Mouse (Mus musculus) right cerebral cortex, postnatal 36 days (tissue): ENCODE measurements around the gene Rgs3.
"Not testable (repeated sequence)": the region's sequence is repeated elsewhere in the genome, so short reads cannot be mapped to it uniquely, and the experiment has no call there.

Experiments
- DNase-seq, 2 experiments: peaks; one replicate each; pipeline ENCODE4 v3.0.0; 2022; ENCODE audit warnings: low spot score in 2 of 2, mixed read lengths in 1 of 2

Rgs3 gene

DNA sequence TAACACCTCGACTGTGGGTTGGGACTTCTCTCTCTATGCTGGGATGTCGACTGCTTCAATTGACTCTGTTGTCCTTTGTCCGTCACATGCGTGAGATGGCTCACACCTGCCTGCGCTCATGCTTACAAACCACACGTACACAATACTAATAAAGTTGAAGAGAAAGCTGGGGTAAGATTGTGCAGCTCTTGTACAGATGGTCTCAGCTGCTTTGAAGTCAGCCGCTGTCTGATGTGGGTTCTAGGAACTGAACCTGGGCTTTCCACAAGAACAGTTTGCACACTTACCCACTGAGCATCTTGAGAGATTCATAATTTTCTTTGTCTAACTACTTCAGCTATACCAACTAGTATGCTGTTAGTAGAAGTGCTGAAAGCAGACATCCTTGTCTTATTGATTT is 7.7 kb upstream of the Rgs3 start:
- no peak for DNase-seq

- no peak for DNase-seq
Measured at GRCm38 (mm10) chr4:62557436-62557835, 2.2 kb upstream of the Rgs3 start.

DNA sequence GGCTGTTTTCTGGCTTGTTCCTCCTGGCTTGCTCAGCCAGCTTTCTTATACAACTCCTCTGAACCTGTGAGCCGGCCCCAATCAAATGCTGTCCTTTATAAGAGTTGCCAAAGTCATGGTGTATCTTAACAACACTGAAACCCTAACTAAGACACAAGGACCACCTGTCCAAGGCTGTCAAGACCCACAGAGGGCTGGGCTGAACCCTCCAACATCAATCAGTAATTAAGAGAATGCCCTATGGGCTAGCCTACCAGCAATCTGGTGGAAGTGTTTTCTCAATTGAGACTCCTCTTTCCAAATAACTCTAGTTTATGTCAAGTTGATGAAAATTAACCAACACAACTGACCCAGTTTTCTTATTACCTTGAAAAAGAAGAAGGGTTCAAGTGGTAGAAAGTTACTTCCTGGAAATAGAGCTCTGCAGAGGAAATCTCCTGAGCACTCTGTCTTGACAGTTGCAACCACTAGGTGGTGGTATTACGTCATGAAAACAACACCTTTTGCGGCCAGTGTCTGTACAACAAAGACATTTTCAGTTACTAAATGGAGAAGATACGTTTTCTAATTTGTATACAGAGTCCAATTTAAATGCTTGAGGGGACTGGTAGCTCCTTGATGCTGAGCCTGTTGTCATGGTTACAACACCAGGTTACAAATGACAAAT is 1.4 kb downstream of the Rgs3 start:
- peak; percentile 33 to 61 for DNase-seq

DNA sequence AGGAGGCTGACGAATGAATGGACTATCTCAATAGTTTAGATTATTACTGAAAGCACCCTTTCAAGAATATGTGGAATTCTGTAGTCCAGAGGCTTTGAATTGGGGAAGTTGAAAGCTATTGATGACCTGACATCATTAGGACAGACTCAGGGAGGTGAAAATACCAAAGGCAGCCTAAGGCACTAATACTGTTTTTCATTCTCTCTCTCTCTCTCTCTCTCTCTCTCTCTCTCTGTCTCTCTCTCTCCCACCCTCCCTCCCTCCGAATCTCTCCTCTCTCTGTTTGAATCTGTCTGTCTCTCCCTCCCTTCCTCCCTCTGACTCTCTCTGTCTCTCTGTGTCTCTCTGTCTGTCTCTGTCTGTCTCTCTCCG is 2.0 kb downstream of the Rgs3 start:
- DNase-seq, result no peak

DNA sequence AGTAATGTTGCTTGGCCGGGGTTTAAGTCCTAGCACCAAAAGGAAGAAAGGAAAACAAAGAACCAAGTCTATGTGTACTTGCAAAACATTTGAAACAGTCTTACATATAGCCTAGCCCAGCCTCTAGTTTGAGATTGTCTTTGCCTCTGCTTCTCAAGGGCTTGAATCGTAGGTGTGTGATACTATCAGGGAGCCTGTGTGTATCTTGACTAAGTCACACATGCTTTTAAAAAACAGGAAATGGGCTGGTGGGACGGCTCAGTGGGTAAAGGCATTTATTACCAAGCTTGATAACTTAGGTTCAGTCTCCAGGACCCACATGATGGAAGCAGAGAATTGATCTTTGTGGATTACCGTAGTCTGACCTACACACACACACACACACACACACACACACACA is 2.4 kb downstream of the Rgs3 start:
- DNase-seq, result no peak

DNA sequence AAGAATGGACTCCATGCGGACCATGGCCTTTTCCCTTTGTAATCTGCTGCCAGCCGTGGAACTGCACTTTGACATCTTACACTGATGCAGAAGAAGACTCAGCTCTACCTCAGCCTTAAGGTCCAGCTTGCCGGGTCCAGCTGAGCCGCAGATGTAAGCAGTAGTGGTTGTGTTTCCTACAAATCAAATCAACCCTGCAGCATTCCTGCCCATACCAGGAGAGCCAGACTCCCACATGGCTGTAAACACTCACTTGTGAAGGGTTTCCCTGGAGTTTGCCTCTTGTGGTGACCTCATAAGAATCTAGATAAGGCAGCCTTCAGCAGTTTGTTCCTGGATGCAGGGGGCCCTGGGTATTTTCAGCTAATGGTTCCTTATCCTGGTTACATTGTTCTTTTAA is 6.9 kb downstream of the Rgs3 start:
- no peak for DNase-seq

DNA sequence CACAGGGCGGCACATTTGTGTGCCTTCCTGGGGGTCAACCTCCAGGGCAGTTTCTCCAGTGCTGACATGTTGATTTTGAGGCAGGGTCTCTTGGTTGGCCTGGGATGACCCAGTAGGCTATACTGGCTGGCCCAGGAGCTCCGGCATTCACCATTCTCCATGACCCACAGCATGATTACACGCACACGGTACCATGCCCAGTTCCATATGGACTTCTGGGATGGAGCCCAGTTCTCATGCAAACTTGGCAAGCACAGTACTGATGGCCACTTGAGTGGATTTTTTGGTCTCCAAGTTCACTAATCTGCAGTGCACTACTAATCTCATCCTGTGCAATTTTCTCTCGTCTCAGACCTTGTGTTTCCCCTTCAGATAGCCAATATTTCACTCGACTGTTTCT is 8.0 kb downstream of the Rgs3 start:
- DNase-seq, result no peak

- DNase-seq, result no peak
Measured at GRCm38 (mm10) chr4:62568359-62568758, 8.7 kb downstream of the Rgs3 start.

- no peak for DNase-seq
Measured at GRCm38 (mm10) chr4:62569603-62570002, 10.0 kb downstream of the Rgs3 start.

DNA sequence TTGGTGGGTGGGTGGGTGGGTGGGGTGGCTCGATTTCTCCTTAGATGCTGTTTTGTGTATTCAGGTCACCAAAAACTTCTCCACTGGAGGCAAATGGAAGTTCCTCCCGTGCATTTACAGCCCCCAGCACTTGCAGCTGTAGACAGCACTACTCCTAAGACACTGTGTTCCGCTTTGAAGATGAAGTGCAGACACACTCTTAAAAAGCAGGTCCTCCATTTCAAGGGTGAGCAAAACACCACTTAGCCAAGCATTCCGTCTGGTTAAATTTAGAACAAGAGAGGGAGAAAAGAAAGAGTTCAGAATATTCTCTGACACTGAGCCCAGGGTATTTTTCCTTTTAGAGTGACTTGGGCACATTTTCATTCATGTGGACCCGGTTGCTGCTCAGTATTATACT is 10.4 kb downstream of the Rgs3 start:
- DNase-seq, result no peak

- DNase-seq, result peak; percentile 36 to 45
Measured at GRCm38 (mm10) chr4:62582365-62583264, 23.0 kb downstream of the Rgs3 start.

GRCm38 (mm10) chr4:62583265-62584092 is 23.8 kb downstream of the Rgs3 start:
- DNase-seq, result no peak

DNA sequence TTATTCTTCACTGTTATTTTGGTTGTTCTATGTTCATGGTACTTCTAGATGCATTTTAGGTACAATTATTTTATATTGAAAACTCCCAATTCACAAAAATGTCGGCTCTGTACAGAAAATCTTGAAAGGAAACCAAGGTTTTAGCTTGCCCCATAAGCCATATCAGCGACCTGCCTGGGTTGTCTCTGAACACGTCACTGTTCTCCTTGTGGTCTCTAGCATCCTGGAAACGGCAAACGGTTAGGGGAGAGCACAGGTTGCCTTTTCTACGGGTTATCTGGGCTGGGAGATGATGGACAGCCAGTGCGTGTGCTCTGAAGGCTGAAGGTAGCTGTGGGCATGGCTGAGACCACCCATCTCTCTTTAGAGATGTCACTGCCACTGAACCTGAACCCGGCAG is 27.4 kb downstream of the Rgs3 start:
- no peak for DNase-seq

GRCm38 (mm10) chr4:62590878-62591277 is 31.2 kb downstream of the Rgs3 start:
- DNase-seq, result no peak

- DNase-seq, result no peak
Measured at GRCm38 (mm10) chr4:62591326-62591725, 31.7 kb downstream of the Rgs3 start.

- not testable (repeated sequence) for DNase-seq
Measured at GRCm38 (mm10) chr4:62593546-62594240, 34.0 kb downstream of the Rgs3 start.

GRCm38 (mm10) chr4:62594442-62594841 is 34.8 kb downstream of the Rgs3 start:
- DNase-seq, result no peak

DNA sequence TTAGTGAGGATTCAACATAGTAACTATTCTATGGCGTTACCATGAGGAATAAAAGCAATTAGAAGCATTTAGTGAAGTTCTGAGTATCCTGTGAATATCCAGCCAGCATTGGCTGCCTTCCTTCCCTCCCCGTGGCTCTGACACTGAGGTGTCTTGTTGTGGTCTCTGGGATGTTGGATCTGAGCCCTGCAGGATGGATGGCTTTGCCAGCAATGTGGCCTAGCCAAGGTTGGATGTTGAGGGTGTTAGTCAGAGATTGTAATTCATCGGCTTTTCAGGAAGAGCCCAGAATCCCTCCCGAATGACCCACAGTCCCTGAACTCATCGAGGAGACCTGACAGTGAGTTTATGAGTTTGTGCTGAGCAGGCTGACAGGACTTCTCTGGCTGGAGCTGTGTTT is 36.4 kb downstream of the Rgs3 start:
- no peak for DNase-seq

DNA sequence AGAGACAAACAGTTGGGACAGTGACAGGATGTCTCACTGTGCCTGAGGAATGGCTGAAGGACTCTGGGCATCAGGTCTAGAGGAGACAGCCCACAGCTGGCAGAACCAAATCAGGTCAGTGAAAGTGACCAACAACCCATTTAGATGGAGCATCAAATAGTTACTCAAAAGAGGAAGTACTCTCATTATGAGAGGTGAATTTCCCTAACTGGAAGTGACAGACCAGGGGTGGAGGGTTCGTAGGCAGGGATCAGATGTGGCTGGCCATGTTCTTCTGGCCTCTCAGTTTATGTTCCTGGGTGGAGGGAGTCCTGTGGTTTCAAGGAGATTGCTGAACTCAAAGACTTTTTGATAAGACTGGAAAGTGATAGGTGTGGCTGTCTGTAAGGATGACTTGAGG is 40.9 kb downstream of the Rgs3 start:
- no peak for DNase-seq

DNA sequence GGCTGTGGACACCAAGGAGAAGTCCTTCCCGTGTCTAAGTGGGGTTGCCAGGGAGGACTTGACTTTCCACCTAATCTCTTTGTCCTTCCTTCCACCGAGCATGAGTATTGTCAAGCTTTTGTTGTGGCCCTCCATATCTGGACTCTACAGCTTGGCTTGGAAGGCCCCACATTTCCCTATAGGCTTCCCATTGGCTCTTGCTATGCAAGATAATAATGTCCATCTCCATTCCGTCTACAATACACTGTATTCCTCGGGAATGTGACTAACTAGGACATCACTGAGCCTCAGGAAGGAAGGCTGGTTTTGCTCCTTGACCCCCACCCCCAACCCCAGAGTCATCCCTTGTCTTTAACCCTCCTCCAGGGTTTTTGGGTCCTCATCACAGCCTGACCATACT is 44.0 kb downstream of the Rgs3 start:
- DNase-seq, result no peak

GRCm38 (mm10) chr4:62604094-62604493 is 44.4 kb downstream of the Rgs3 start:
- DNase-seq, result no peak
